Mouse (Mus musculus): ENCODE data around the gene Repin1.
A peak's percentile ranks its signal among the peaks of the same experiment; 100 is the strongest.

The Repin1 gene

GRCm38 (mm10) chr6:48626464-48626863 is 32.8 kb downstream of the Repin1 start, which contains the start of gene AI854703:
AI854703 (plus strand) TSS chr6:48626764.
- no peak for DNase-seq (ENCODE audit: low spot score in 2 of 2)

GRCm38 (mm10) chr6:48626984-48627383 is 33.3 kb downstream of the Repin1 start:
- peak; percentile 50 to 54 for DNase-seq (ENCODE audit: low spot score in 2 of 2)

- no peak for DNase-seq (ENCODE audit: low spot score in 2 of 2)
Measured at GRCm38 (mm10) chr6:48627511-48627924, 33.8 kb downstream of the Repin1 start.

GRCm38 (mm10) chr6:48628377-48628776 is 34.7 kb downstream of the Repin1 start:
- no peak for DNase-seq (ENCODE audit: low spot score in 2 of 2)

- peak; percentile 34 to 40 for DNase-seq (ENCODE audit: low spot score in 2 of 2)
Measured at GRCm38 (mm10) chr6:48628808-48629660, 35.4 kb downstream of the Repin1 start.

- DNase-seq (ENCODE audit: low spot score in 2 of 2) = no peak
Measured at GRCm38 (mm10) chr6:48629661-48630034, 36.0 kb downstream of the Repin1 start.

- DNase-seq (ENCODE audit: low spot score in 2 of 2) = no peak
Measured at GRCm38 (mm10) chr6:48630831-48631230, 37.1 kb downstream of the Repin1 start.

- no peak for DNase-seq (ENCODE audit: low spot score in 2 of 2)
Measured at GRCm38 (mm10) chr6:48635105-48635504, 41.4 kb downstream of the Repin1 start.

- DNase-seq (ENCODE audit: low spot score in 2 of 2) = no peak
Measured at GRCm38 (mm10) chr6:48636515-48636914, 42.8 kb downstream of the Repin1 start.

- no peak for DNase-seq (ENCODE audit: low spot score in 2 of 2)
Measured at GRCm38 (mm10) chr6:48637811-48638500, 44.3 kb downstream of the Repin1 start.

- no peak for DNase-seq (ENCODE audit: low spot score in 2 of 2)
Measured at GRCm38 (mm10) chr6:48638553-48638952, 44.9 kb downstream of the Repin1 start.

- DNase-seq (ENCODE audit: low spot score in 2 of 2) = no peak
Measured at GRCm38 (mm10) chr6:48641391-48641790, 47.7 kb downstream of the Repin1 start.

- DNase-seq (ENCODE audit: low spot score in 2 of 2) = no peak
Measured at GRCm38 (mm10) chr6:48642764-48643292, 49.1 kb downstream of the Repin1 start.

- peak; percentile 49 to 54 for DNase-seq (ENCODE audit: low spot score in 2 of 2)
Measured at GRCm38 (mm10) chr6:48645660-48646308, 52.1 kb downstream of the Repin1 start.

- DNase-seq (ENCODE audit: low spot score in 2 of 2) = no peak
Measured at GRCm38 (mm10) chr6:48646309-48646690, 52.6 kb downstream of the Repin1 start.

GRCm38 (mm10) chr6:48646995-48647394 is 53.3 kb downstream of the Repin1 start, which contains the start of gene Gimap8:
Gimap8 (plus strand) TSS chr6:48647234.
- DNase-seq (ENCODE audit: low spot score in 2 of 2) = no peak

- no peak for DNase-seq (ENCODE audit: low spot score in 2 of 2)
Measured at GRCm38 (mm10) chr6:48647611-48648010, 53.9 kb downstream of the Repin1 start.

All from frontal cortex, postnatal 25 days (tissue).